Mouse (Mus musculus) midbrain, postnatal 0 days (tissue): ENCODE measurements around the gene Wnk2. TPM values are rescaled to one million over a fixed set of nuclear protein-coding genes. Genes with fewer than 3 reads are reported as not detected.
A peak's percentile ranks its signal among the peaks of the same experiment; 100 is the strongest.

Experiments used
- ATAC-seq: fragments of 200-750 bp; cut with Nextera tagmentation; 2 replicates; pipeline ENCODE4 v1.8.0; 2017; ENCODE audit warnings: moderate number of reproducible peaks, mild to moderate bottlenecking, moderate TSS enrichment, moderate library complexity; ENCODE audit not compliant: low FRiP score
- DNase-seq: peaks from one replicate; pipeline ENCODE4 v3.0.0-alpha.2; 2015; ENCODE audit warnings: low spot score
- H3K27ac ChIP-seq: fragments of 300-500 bp; sonication (generic); 2 replicates; pipeline ENCODE4 v1.5.1; 2014; ENCODE audit warnings: low read depth, mild to moderate bottlenecking, low read length, mixed read lengths
- H3K27me3 ChIP-seq: fragments of 300-500 bp; sonication (generic); 2 replicates; pipeline ENCODE4 v1.6.1; 2014; ENCODE audit warnings: low read length, control low read depth, mixed read lengths; ENCODE audit not compliant: insufficient read depth
- H3K36me3 ChIP-seq: fragments of 300-500 bp; sonication (generic); 2 replicates; pipeline ENCODE4 v1.6.1; 2014; ENCODE audit warnings: low read length, control low read depth, mixed read lengths; ENCODE audit not compliant: insufficient read depth
- H3K4me1 ChIP-seq: fragments of 300-500 bp; sonication (generic); 2 replicates; pipeline ENCODE4 v1.6.1; 2014; ENCODE audit warnings: mild to moderate bottlenecking, control low read depth, antibody characterized with exemption, low read length, mixed read lengths; ENCODE audit not compliant: insufficient read depth
- H3K4me2 ChIP-seq: fragments of 300-500 bp; sonication (generic); 2 replicates; pipeline ENCODE4 v1.6.1; 2014; ENCODE audit warnings: low read depth, mild to moderate bottlenecking, low read length, mixed read lengths; ENCODE audit not compliant: poor library complexity, severe bottlenecking
- H3K4me3 ChIP-seq: fragments of 300-500 bp; sonication (generic); 2 replicates; pipeline ENCODE4 v1.5.1; 2014; ENCODE audit warnings: low read depth, mild to moderate bottlenecking, low read length, moderate library complexity
- H3K9ac ChIP-seq: fragments of 300-500 bp; sonication (generic); replicated peaks from 2 replicates; pipeline ENCODE4 v1.6.1; 2014; ENCODE audit warnings: mild to moderate bottlenecking, low read length, moderate library complexity, mixed read lengths; ENCODE audit not compliant: poor library complexity, severe bottlenecking
- H3K9me3 ChIP-seq: fragments of 300-500 bp; sonication (generic); 2 replicates; pipeline ENCODE4 v1.6.1; 2016; ENCODE audit warnings: low read length, control low read depth
- CTCF ChIP-seq: IDR thresholded peaks from 2 replicates; pipeline ENCODE4 v1.5.1; 2016; ENCODE audit warnings: antibody characterized with exemption, mild to moderate bottlenecking
- WGBS: fragments of 180-500 bp; shearing (Covaris S2); extraction: QIAGEN DNeasy Blood & Tissue Kit; methylation state at CpG from one replicate; pipeline ENCODE4 v1.1.7; 2014; 5-methylcytosine and 5-hydroxymethylcytosine counted together
- polyA plus RNA-seq: library from polyadenylated mRNA; unstranded; fragments of >200 nt; fragmentation: Nextera tagmentation; extraction: Ambion mirVana; gene quantifications from 2 replicates; pipeline ENCODE4 v1.2.1, GENCODE M21; 2015
- total RNA-seq: library from RNA; depleted of rRNA; stranded (reverse); fragments of >200 nt; gene quantifications from 2 replicates; pipeline ENCODE4 v1.2.3, GENCODE M21; 2014

The Wnk2 gene
- total and polyA plus RNA-seq, 2 experiments from 2014 or later: 17.7 to 62.9 TPM

DNA sequence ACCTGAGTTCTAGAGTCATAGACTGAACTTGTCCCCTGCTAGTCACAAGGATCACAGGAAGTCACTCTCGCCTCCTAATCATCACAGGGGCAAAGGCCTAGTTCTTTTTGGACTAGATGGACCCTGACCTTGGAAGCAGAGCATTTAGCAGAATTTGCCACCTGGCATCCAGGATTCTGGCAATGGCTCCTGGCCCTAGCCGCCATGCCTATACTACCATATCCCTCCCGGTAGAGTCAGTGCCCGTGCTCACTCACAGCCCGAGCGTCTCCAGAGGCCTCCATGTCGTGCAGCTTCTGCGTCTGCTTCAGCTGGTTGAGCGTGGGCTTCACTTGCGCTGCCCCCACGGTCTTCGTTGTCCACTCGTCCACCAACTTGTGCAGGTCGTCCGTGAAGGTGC, 105.4 kb downstream of the Wnk2 start:
- H3K9ac ChIP-seq: no peak overlapping the region
- ATAC-seq (no peak), DNase-seq (no peak)
- H3K27me3 ChIP-seq: no peaks in the 10 kb centered on the region
- H3K4me3 ChIP-seq: no peak overlapping the region
- no peak overlapping the region for H3K27ac ChIP-seq
- no peak for TF ChIP-seq CTCF
- H3K4me1 ChIP-seq: no peaks in the 10 kb centered on the region
- H3K36me3 ChIP-seq: peaks cover 33% of the 10 kb centered on the region
- H3K9me3 ChIP-seq: no peaks in the 10 kb centered on the region
- WGBS: 98% methylated on average over 15 of the region's 15 CpGs
- no peak overlapping the region for H3K4me2 ChIP-seq

DNA sequence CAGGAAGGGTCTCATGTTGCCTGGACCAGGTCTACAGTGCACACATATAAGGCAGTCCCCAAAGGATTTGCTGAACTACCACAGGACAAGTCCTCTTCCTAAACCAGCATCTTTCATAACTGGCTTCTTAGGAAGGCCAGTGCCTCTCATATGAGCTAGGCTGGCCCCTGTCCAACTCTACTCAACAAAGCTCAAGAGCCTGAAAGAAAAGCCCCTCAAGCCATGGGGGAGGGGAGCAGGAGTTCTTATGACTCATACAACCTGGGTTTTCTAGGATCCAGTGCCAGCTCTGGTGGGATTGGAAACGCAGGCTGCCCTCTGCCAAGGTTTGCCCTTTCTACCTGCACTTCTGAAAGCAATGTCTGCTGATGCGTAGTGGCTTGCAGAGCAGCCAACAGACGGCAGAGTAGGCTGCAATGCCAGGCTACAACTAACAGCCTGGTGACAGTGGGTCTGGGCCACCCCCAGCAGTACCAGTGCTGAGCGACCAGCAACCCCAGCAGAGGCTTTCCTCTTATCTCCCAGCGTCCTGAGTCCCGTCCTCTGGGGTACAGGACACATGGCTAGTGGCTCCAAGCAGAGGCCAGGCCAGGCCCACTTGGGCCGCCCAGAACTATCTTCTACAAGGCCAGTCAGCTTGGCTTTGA, 110.8 kb downstream of the Wnk2 start:
- Histone ChIP-seq H3K27me3 (no peaks in the 10 kb centered on the region), H3K4me3 (no peak overlapping the region), H3K9ac (no peak overlapping the region), H3K27ac (no peak overlapping the region), H3K36me3 (peaks cover 35% of the 10 kb centered on the region), H3K4me1 (no peaks in the 10 kb centered on the region), H3K9me3 (no peaks in the 10 kb centered on the region), H3K4me2 (no peak overlapping the region)
- WGBS: 70% methylated on average over 7 of the region's 7 CpGs
- ATAC-seq: no peak
- no peak for TF ChIP-seq CTCF
- DNase-seq: peak; percentile 76

DNA sequence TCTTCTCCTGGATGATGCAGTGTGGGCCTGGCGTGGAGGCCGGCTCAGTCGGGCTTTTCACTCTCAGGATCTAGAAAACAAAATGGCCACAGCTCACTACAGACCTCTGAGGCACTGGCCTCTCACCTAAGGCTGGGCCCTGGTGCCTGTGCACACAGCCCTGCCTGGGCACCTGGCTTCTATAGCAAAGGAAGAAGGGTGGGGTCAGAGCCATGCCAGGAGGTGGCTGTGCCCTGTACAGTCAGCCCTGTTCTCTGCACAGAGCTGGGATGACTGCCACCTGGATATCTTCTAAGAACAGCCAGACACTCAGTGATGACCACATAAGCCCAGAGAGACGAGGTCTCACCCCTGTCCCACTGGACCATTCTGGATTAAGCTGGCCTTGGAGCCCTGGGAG, 111.4 kb downstream of the Wnk2 start:
- Histone ChIP-seq H3K27me3 (no peaks in the 10 kb centered on the region), H3K9me3 (no peaks in the 10 kb centered on the region), H3K4me1 (no peaks in the 10 kb centered on the region), H3K4me3 (no peak overlapping the region), H3K27ac (no peak overlapping the region), H3K9ac (no peak overlapping the region), H3K36me3 (peaks cover 35% of the 10 kb centered on the region), H3K4me2 (no peak overlapping the region)
- no peak for TF ChIP-seq CTCF
- ATAC-seq (peak; percentile 21; the same call in 1 of the 2 replicates), DNase-seq (no peak)
- 88% methylated on average over 4 of the region's 4 CpGs for WGBS

DNA sequence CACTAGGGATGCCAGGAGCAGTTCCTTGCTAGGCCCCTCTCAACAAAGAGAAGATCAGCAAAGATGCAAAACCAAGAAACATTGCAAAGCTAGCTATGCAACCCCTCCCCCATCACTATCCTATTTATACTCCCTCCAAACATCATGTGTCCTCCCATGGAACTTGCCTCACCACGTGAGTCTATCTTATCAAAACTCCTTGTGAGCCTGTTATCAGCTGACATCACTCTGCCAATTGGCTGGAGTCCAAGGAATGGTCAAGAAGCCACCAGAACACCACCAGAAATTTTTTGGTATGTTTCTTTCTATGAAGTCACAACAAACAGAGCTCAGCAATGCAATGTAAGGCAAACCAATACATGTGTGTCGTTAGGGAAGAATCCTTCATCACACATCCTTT, 116.8 kb downstream of the Wnk2 start:
- WGBS: 89% methylated on average over 2 of the region's 2 CpGs
- TF ChIP-seq CTCF: no peak
- no peak for ATAC-seq

DNA sequence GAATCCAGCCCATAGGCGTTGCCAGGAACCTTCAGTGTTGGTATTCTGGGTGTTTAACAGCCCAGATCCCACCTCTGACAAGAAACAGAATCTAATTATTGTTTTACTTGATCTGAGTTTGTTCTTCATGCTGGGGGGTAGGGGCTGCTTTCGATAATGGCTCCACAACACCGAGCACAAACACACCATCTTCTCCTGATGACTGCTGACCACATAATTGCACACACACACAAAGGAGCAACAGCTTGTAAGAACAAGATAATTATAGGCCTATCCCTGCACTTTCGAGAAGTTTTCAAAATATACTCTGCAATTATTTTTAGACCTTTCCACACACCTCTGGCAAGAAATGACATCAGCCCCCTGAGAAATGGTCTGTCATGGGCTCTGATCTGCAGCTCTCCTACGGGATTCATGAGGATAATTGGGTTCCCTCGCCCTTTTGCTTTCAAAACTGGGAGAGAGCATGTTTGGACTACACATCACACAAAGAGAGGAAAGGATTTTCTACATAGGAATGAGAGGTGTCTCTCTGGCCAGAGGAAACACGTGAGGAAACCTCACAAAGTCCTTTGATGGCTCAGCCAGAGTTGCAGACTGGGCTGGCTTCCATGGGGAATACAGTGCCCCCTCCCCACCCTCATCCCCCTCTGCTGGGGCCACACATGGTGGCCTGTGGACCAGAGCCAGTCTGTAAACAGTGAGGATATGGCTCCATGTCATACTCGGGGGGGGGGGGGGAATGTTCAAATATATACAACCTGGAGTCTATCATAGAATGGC, 118.9 kb downstream of the Wnk2 start:
- no peaks in the 10 kb centered on the region for H3K4me1 ChIP-seq
- no peaks in the 10 kb centered on the region for H3K27me3 ChIP-seq
- no peak for ATAC-seq
- WGBS: 51% methylated on average over 8 of the region's 8 CpGs
- no peaks in the 10 kb centered on the region for H3K36me3 ChIP-seq
- DNase-seq: no peak
- no peak overlapping the region for H3K4me2 ChIP-seq
- H3K9ac ChIP-seq: no peak overlapping the region
- no peak overlapping the region for H3K27ac ChIP-seq
- H3K4me3 ChIP-seq: no peak overlapping the region
- no peaks in the 10 kb centered on the region for H3K9me3 ChIP-seq
- TF ChIP-seq CTCF: no peak

More for the DNA sequence above, 116.8 kb downstream of the Wnk2 start:
- H3K27me3 ChIP-seq: no peaks in the 10 kb centered on the region
- no peak overlapping the region for H3K9ac ChIP-seq
- no peak overlapping the region for H3K27ac ChIP-seq
- H3K4me1 ChIP-seq: no peaks in the 10 kb centered on the region
- peaks cover 8% of the 10 kb centered on the region; the same call in 1 of the 2 replicates for H3K36me3 ChIP-seq
- no peaks in the 10 kb centered on the region for H3K9me3 ChIP-seq
- DNase-seq: no peak
- no peak overlapping the region for H3K4me2 ChIP-seq
- no peak overlapping the region for H3K4me3 ChIP-seq

DNA sequence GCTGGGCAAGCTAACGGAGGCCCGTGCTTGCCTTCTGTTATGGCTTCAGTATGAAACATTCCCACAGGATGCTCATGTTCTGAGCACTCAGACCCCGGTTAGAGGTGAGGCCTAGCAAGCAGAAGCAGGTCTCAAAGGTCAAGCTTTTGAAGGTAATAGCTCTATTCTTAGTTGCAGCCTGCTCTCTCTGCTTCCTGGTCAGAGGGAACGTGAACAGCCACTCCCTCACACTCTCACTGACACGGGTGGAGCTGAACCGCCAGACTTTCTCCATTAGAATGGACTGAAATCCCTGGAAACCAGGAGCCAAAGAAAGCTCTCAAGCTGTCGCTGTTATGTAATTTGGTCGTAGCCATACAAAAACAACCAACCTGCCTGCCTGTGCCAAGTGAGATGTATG, 120.8 kb downstream of the Wnk2 start:
- no peak overlapping the region for H3K4me3 ChIP-seq
- no peak overlapping the region for H3K9ac ChIP-seq
- H3K36me3 ChIP-seq: no peaks in the 10 kb centered on the region
- no peak for DNase-seq
- H3K4me2 ChIP-seq: no peak overlapping the region
- H3K27ac ChIP-seq: no peak overlapping the region
- 87% methylated on average over 8 of the region's 8 CpGs for WGBS
- no peaks in the 10 kb centered on the region for H3K27me3 ChIP-seq
- H3K4me1 ChIP-seq: no peaks in the 10 kb centered on the region
- TF ChIP-seq CTCF: no peak
- no peaks in the 10 kb centered on the region for H3K9me3 ChIP-seq
- ATAC-seq: no peak
